Mouse (Mus musculus): ENCODE results near the gene Zfp324. TPM values are rescaled to one million over a fixed set of nuclear protein-coding genes. Genes with fewer than 3 reads are reported as not detected.

Zfp324 gene
- polyA plus RNA-seq (2012; rRNA removed; ENCODE audit: low replicate concordance), result 5.6 and 11.9 TPM in 2 replicates

DNA sequence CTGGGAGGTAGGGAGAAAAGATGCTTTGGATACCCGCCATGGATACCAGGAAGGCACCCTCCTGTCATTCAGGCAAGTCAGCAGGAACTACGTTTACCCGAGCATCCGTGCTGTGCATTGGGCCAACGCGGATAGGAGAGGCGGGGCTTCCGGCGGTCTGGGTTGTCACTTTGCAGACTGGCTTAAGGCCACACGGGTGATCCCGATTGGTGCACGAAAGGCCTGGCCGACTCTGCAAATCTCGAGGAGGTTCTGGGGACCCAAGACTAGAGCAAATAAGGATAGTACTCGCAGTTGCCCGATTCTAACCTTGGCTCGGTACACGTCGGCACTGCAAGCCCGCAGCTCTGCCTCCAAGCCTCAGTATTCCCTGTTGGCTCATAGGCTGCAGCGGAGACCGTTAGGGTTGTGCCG, at the start of gene Zfp324:
Gene Zfp324 (plus strand): TSS at position 161 of the 414 bp plus-strand sequence.

DNA sequence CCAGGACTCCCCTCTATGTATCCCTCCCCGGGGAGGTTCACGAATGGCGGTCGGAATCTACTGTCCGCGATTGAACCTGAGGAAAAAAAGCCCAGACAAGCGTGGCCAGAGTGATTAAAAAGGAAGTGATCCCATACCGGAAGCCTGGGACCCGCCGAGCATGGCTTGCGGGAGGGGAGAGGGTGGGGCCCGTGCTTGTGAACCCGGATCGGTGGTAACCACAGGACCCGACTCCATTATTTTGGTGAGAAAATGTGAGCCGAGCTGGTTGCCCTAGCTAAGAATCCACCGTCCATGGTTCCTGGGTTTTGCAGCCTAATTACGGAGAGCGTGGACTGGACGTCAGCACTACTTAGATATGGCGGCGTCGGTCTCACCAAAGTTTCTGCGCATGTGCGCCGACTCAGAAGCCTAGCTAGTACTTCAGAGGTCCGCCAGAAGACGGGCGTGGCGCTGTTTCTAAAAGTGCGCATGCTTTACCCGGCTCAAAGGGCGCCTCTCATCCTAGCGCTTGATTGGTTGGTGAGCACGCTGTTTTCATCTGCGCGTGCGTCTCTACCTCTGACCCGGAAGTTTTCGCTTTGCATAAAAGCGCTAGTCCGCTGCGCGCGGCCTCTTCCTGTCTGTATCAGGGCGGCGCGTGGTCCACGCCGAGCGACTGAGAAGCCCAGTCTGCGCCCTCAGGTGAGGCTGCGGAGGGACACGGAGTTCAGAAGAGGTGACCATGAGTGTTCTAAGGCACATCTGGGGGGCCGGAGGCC, 43.8 kb upstream of the Zfp324 start, which contains the start of gene Rps5:
Gene Rps5 (plus strand): TSS at position 586 of the 761 bp plus-strand sequence.

DNA sequence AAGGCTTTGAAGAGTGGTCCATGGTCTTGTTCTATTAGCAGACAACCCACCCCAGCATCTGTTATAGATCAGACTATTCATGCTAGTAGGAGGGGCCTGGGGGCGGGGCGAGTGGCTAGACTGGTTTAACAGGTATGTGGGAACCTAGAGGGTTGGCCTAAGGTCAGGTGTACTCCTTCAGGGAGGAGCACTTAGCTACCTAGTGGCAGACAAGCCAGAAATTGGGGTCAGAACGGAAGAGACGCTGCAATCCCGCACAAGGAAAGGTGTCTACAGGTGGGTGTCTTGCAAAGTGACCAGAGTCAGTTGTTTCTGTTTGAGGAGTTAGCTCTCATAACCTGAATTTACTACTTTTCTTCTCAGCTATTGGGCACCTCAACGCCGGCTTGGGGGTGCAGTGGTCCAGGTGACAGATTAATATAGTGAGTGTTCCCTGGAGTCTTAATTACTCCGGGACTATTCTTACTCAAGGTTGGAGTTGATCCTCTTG, 38.4 kb upstream of the Zfp324 start, which contains the start of gene Rnf225:
Gene Rnf225 (plus strand): TSS at position 226 of the 490 bp plus-strand sequence.

DNA sequence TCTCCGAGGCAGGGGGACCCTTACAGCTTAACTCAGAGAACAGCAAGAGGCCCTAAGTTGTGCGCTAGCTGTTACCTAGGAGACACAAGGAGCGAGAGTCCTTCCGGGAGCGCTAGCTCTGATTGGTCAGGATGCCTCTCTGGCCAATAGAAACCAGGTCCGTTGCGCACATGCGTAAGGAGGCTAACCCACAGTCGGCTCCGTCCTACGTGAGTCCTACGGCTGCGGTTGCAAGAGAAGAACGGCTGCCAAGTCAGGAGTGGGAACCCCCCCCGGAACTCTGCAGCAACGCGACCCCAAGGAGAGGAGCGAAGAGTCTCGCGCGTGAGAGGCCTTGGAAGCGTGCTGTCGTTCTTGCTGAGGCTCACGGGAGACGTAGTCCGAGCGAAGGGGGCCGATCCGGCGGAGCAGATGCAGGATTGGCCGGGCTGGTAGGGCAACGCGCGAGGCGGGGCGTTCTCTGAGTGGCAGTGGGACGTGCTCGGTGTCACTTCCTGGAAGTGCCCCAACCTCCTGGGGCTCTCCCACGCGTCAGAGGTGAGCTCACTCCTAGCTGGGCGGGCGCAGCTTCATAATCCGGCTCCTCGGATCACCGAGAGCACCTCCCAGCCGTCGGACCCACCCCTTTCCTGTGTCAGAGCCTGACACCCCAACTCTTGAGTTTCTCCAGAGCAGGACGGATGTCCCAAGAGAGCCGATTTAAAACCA, 12.2 kb downstream of the Zfp324 start, which contains the start of gene Zfp446:
Gene Zfp446 (plus strand): TSS at position 167 of the 708 bp plus-strand sequence.

DNA sequence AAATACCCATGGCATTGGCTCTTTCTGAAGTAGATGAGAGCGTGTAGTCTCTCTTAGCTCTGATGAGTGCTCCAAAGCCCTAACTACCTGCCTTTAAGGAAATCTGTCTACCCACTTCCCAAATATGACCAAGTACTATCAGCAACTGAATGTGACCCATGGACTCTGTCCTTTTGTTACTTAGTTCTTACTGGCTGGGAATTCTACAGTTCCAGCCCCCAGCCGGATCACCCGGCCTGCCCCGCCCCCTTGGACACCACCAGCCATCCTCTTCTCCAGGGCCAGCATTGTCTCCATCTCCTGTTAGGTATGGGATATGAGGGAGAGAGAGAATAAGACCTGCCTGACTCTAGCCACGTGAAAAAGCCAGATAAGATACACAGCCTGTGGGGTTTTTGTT, 32.4 kb downstream of the Zfp324 start, which contains the start of gene Slc27a5:
Gene Slc27a5 (minus strand): TSS at position 140 of the 400 bp plus-strand sequence.

DNA sequence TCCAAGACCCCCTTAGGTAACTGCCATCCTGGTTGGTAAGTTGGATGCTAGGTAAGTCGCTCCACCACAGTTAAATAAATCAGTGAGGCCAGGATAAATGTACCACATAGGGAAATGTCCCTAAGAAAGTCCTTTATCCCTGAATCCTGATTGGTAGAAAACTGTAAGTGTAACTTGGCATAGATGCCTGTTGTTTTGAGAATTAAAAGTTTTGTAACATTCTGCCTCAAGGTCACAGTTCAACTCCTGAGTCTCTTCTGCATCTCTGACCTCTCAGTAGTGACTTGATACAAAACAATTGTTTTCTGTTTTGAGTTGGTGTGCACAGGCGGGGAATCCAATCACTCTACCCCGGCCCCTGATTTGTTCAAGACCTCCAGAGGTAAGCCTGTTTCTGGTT, 33.2 kb downstream of the Zfp324 start, which contains the start of gene Trim28:
Gene Trim28 (plus strand): TSS at position 264 of the 400 bp plus-strand sequence.

DNA sequence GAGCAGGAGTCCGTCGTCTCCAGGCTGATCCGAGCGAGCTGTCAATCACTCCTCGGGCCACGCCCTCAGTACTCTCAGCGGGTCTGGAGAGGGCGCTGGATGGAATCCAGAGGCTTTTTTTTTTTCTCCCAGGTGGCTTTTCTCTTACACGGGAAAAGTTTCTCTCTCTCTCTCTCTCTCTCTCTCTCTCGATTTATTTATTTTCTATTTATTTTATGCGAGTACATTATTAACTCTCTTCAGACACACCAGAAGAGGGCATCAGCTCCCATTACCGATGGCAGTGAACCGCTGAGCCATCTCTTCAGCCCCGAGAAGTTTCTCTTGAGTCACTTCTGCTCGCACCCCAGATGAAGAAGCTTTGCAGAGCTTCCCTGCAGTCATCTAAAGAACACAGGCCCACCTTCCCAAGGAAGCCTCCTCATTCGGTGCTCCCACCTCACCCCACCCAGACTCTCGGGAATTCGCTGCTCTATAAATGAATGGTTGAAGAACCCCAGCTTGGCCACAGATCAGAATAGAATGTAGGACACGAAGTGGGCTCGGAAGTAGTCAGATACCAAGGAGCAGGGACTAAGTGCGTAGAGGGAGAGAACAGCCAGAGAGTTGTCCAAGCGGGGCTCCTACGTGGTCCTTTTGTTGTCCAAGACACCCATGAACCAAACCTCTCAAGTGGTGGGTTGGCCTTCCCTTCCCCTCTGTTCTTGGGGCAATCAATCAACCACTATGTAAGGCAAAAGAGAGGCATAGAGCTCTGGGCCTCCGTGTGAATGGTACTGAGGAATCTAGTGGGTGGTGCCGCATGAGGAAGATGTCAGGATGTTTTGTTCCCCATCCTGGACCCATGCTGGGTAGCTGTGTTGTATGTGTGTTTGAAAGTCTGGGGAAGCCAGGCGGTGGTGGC, 44.6 kb downstream of the Zfp324 start, which contains the start of gene Zbtb45:
Gene Zbtb45 (minus strand): TSS at position 30 of the 904 bp plus-strand sequence.

Other genes with a start within 250 kb of the Zfp324 start
- gene Vmn2r56, start 230.8 kb upstream of the Zfp324 start, polyA plus RNA-seq (2012; rRNA removed; ENCODE audit: low replicate concordance), result not detected in 2 replicates
- gene Zscan18, start 162.2 kb upstream of the Zfp324 start, polyA plus RNA-seq (2012; rRNA removed; ENCODE audit: low replicate concordance), result 1.1 and 5.5 TPM in 2 replicates
- 2.1 and 3.4 TPM in 2 replicates for gene Zfp329, start 147.0 kb upstream of the Zfp324 start, polyA plus RNA-seq (2012; rRNA removed; ENCODE audit: low replicate concordance)
- 12.8 and 17.1 TPM in 2 replicates for gene Zfp110, start 131.1 kb upstream of the Zfp324 start, polyA plus RNA-seq (2012; rRNA removed; ENCODE audit: low replicate concordance)
- 1.4 and 2.6 TPM in 2 replicates for gene Zfp128, start 84.7 kb upstream of the Zfp324 start, polyA plus RNA-seq (2012; rRNA removed; ENCODE audit: low replicate concordance)
- 6.9 and 16.2 TPM in 2 replicates for gene Zscan22, start 68.0 kb upstream of the Zfp324 start, polyA plus RNA-seq (2012; rRNA removed; ENCODE audit: low replicate concordance)
- 1,231 and 3,702 TPM in 2 replicates for gene Rps5, start 43.5 kb upstream of the Zfp324 start, polyA plus RNA-seq (2012; rRNA removed; ENCODE audit: low replicate concordance)
- gene Rnf225, start 38.4 kb upstream of the Zfp324 start, polyA plus RNA-seq (2012; rRNA removed; ENCODE audit: low replicate concordance), result 0.26 and 0.54 TPM in 2 replicates
- 5.9 and 11.7 TPM in 2 replicates for gene Zfp446, start 12.0 kb downstream of the Zfp324 start, polyA plus RNA-seq (2012; rRNA removed; ENCODE audit: low replicate concordance)
- 0.32 and 0.63 TPM in 2 replicates for gene Slc27a5, start 32.4 kb downstream of the Zfp324 start, polyA plus RNA-seq (2012; rRNA removed; ENCODE audit: low replicate concordance)
- 168 and 437 TPM in 2 replicates for gene Trim28, start 33.3 kb downstream of the Zfp324 start, polyA plus RNA-seq (2012; rRNA removed; ENCODE audit: low replicate concordance)
- gene Zbtb45, start 44.2 kb downstream of the Zfp324 start, polyA plus RNA-seq (2012; rRNA removed; ENCODE audit: low replicate concordance), result 12.3 and 22.9 TPM in 2 replicates
- 100 and 104 TPM in 2 replicates for gene Chmp2a, start 69.0 kb downstream of the Zfp324 start, polyA plus RNA-seq (2012; rRNA removed; ENCODE audit: low replicate concordance)
- 232 and 241 TPM in 2 replicates for gene Ube2m, start 72.4 kb downstream of the Zfp324 start, polyA plus RNA-seq (2012; rRNA removed; ENCODE audit: low replicate concordance)
- 0.92 and 2.7 TPM in 2 replicates for gene Mzf1, start 88.9 kb downstream of the Zfp324 start, polyA plus RNA-seq (2012; rRNA removed; ENCODE audit: low replicate concordance)
- gene Vmn1r85, start 129.3 kb downstream of the Zfp324 start, polyA plus RNA-seq (2012; rRNA removed; ENCODE audit: low replicate concordance), result not detected in 2 replicates
- not detected in 2 replicates for gene Vmn1r86, start 154.1 kb downstream of the Zfp324 start, polyA plus RNA-seq (2012; rRNA removed; ENCODE audit: low replicate concordance)
- not detected in 2 replicates for gene Vmn1r87, start 174.3 kb downstream of the Zfp324 start, polyA plus RNA-seq (2012; rRNA removed; ENCODE audit: low replicate concordance)
- not detected in 2 replicates for gene Vmn1r88, start 193.7 kb downstream of the Zfp324 start, polyA plus RNA-seq (2012; rRNA removed; ENCODE audit: low replicate concordance)
- not detected in 2 replicates for gene Vmn1r89, start 247.2 kb downstream of the Zfp324 start, polyA plus RNA-seq (2012; rRNA removed; ENCODE audit: low replicate concordance)